Mouse (Mus musculus) ovary, postnatal 14 days (tissue): Measurements from ENCODE around the gene Skp1a.

Source experiments
- DNase-seq: peaks from one replicate; pipeline ENCODE4 v3.0.0; 2022; ENCODE audit warnings: low spot score

The Skp1a gene

DNA sequence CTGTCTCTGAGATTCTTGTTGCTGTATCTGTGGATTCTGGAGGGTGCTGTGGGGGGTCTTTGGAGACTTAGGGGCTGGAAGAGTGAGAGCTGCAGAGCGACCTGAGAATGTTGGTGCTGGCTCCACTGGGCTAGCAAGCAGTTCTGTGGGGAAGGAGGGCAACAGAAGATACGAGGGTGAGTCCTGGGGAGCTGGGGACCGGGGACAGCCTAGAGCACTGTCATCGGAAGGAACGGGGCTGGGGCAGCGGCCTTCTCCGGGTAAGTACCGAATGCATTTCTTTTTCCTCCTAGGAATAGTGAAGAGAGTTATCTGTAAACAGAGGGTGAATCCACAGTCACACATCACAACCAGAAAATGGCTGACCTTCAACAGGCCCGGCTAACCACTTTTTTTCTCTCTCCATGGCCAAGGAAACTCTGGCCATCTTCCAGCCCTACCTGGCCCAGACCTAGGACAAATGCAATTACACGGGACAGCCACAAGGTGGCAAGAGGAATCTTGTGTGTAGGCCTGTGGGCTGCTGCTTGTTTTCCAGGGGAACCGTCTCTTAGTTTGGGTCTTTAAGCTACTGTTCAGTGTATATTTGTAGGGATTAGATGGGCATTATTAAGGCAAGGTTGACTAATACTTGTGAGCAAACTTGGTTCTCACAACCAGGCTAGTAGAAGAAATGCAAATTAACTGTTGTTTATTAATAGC lies 22.0 kb downstream of the Skp1a start:
- peak; percentile 72 for DNase-seq

DNA sequence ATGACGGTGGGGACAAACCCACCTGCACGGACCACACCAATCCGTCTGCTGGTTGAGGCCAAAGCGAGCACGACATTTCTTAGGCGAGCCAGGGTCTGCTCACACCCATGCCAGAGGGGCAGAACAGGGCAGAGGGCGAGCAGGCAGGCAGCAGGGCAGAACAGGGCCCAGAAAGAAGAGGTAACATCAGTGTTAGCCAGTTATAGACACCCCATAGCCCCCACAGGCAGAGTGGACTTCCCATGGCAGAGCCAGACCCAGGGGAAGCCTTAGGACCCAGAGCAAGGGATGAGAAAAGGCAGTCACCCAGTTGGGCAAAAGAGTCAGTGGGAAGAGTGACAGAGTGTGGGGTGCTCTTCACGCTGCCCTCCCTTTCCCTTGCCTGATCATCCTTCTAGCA lies 23.3 kb downstream of the Skp1a start:
- DNase-seq = no peak

DNA sequence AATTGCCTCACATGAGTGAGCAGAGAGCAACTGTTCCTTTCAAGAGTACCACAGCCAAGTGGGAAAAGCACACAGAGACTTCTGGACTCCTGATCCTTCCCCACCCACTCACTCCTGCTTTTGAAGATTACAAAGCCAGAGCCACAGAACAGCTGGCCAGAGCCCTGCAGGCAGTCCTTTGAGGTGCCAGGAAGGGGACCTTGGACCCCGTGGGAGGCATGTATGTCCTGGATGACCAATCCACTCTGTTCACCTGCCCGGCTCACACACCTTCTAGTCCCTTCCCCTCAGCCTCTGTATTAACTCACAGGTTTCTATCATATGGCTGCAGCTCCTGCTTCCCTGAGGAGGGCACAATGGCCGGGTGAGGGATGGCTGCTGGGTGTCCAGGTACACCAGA lies 25.6 kb downstream of the Skp1a start:
- DNase-seq = no peak

DNA sequence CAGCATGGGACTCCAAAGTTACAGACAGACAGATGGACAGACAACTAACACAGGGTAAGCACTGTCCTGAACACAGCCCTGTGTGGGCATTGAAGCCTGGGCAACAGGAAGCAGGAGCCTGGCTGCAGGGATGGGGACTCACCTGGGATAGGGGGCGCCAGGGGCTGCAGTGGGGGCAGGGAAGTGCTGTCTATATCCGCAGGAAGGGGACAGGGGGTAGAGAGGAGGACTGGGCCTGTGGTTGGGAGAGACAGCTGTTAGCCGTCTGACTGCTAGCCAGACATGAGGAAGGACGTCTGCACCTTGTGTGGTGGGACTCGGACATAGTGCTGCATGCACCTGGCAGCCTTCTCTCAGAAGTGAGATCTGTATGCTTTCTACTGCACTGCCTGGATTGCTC lies 26.9 kb downstream of the Skp1a start:
- DNase-seq = no peak

DNA sequence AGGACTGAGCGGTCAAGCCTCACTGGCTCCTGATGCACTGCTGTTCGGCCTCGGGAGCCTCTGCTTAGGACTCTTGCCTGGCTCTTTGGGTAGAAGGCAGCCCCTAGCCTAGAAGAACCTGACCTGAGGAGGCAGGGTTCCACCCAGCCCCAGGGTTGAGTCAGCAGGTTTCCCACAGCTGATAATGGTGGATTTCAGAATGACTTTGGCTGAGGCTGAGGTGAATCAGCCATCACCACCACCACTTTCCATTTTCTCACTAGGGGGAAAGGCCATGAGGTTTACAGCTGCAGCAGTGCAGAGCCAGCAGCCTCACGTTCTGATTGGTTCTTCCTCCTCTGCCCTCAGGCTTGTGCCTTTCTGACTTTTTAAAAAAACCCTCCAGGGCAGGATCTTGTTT lies 29.1 kb downstream of the Skp1a start:
- DNase-seq = no peak

GRCm38 (mm10) chr11:52261937-52262336 lies 30.1 kb downstream of the Skp1a start:
- no peak for DNase-seq

DNA sequence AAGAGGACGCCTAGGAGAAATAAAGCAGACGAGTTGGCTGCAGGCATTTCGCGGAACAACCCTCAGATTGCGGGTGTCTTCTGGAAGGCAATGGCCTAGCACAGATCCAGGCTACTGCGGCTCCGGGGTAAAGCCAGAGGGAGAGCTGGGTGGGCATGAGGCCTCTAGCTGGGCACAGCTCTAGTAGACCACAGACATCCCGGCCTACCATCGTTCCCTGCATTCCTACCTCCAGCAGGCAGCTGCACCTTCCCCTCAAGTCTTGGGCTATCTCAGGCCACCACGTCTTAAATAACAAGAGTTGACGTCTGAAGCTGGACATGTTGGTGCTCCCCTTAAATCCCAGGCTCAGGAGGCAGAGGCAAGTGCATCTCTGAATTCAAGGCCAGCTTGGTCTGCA lies 30.5 kb downstream of the Skp1a start:
- DNase-seq = no peak

DNA sequence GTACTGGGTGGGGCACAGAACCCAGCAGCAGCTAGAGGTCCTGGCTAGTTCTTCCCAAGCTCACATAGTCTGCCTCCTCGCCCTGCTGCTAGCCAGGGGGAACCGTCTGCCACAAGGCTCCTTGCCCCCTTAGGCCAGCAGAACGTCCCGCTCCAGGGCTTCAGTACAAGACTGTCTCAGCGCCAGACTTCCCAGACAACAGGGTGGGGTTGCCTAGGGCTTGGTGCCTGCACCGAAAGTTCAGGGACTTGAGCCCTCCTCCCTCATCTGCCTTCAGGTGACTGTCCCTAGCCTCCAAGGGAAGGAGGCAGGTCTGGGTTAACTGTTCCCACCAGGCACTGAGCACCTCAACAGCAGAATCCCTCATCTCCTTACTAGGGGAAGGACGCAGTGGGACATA lies 33.1 kb downstream of the Skp1a start:
- DNase-seq = no peak

DNA sequence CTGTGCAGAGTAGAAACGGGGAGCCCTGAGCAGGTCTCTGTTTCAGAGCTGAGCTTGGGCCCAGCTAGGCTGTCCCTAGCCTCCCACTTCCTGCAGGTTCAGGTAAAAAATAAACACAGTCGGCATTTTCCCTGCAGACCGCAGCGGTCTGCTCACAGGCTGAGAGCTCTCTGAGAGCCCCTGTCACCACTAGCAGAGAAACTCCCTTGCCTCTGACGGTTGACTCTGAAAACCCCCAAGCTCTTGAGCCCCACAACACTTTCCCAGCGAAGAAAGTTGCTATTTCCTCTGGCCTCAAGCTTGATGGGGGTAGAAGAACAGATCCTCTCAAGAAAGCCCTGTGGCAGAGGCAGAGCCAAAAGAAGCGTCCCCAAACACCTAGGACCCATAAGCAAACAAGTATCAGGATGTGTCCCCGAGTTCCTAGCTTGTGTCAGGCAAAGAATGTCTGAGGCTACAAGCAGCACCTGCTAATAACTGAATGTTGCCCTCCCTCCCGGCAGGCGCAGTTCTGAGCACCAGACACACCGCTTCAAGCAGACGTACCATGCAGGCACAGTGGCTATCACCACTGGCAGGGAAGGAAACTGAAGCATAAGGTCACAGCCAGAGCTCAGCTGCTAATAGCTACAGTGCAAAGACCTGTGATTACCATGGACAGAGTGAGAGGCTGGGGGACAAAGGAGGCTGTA lies 34.0 kb downstream of the Skp1a start:
- no peak for DNase-seq

GRCm38 (mm10) chr11:52267271-52267670 lies 35.5 kb downstream of the Skp1a start:
- DNase-seq = no peak

GRCm38 (mm10) chr11:52268104-52268835 lies 36.5 kb downstream of the Skp1a start:
- no peak for DNase-seq

- no peak for DNase-seq
Observed at GRCm38 (mm10) chr11:52269841-52270240, 38.0 kb downstream of the Skp1a start.

DNA sequence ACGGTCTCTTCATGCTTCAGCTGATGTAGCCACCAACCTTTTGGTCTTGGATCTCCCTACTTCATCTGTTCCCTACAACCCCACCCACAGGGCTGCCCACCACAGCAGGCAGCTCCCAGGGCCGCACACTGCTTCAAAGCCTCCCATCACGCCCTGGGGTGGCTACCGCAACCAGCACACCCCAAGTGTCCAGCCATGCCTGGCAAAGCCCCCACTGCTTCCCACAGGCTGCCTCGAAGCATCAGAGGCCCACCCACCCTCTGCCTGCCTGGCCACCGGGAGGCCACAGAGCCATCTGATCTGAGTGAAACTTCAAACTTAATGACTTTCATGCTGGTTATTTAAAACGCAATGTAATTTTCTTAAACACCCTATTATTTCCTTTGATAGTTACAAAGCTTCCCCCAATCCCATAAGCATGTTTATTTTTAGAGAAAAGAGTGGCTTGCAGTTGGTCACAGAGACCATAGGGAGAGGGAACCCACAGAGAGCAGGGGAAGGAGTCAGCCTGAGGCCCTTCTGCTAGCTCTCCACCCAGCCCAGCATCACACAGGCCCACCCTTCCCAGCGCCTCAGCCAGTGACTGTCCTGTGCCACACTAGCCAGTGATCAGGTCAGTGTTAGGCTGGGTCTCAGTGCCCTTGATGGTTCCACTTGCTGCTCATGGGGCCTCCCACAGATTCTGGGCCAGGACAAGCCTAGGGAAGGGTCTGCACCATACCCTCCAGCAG lies 40.1 kb downstream of the Skp1a start:
- no peak for DNase-seq

GRCm38 (mm10) chr11:52272619-52273018 lies 40.8 kb downstream of the Skp1a start:
- DNase-seq = no peak

GRCm38 (mm10) chr11:52273183-52273941 lies 41.6 kb downstream of the Skp1a start:
- DNase-seq = no peak

- DNase-seq = no peak
Observed at GRCm38 (mm10) chr11:52273942-52274330, 42.1 kb downstream of the Skp1a start.

GRCm38 (mm10) chr11:52274456-52275112 lies 42.8 kb downstream of the Skp1a start:
- DNase-seq = no peak

DNA sequence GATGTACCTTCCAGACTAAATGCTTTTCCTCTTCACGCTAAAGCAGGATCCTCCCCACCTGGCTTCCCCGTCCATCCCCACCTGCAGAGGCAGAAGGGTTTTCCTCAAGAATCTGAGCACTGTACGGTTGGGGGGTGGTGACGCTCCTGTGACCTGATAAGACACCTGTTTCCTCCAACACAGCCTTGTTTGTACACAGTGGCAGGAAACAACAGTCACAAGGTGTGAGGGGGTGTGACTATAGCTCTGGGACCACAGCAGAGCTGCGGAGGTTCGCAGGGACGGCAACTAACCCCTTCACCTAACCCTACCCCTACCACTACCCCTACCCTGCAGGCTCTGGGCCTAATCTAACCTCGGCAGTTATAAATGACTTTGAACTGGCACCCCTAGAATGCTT lies 43.6 kb downstream of the Skp1a start:
- DNase-seq = no peak

GRCm38 (mm10) chr11:52275774-52276555 lies 44.2 kb downstream of the Skp1a start:
- DNase-seq = no peak

DNA sequence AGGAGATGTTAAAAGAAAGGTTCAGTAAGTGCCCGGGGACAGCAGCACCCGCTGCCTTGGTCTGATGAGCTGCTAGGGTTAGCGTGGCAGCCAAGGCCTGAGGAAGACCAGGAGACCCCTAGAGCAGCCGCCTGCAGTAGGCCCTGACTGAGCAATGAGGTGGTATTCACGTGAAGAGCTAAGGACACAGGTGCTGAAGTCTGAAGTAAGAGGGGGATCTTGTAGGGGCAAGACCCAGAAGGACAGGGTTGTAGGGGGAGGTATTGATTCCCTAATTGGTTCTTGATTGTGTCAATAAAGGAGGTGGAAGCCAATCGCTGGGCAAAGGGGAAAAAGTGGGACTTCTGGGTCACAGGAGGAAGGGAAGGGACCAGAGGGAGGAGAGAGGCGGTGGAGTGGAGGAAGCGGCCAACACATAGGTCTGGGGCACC lies 45.2 kb downstream of the Skp1a start:
- no peak for DNase-seq
